Mouse (Mus musculus): ENCODE results near the gene Prdm1.

Gene Prdm1

GRCm38 (mm10) chr10:44492815-44493525 lies 35.3 kb downstream of the Prdm1 start:
- DNase-seq (ENCODE audit: low spot score) = no peak

DNA sequence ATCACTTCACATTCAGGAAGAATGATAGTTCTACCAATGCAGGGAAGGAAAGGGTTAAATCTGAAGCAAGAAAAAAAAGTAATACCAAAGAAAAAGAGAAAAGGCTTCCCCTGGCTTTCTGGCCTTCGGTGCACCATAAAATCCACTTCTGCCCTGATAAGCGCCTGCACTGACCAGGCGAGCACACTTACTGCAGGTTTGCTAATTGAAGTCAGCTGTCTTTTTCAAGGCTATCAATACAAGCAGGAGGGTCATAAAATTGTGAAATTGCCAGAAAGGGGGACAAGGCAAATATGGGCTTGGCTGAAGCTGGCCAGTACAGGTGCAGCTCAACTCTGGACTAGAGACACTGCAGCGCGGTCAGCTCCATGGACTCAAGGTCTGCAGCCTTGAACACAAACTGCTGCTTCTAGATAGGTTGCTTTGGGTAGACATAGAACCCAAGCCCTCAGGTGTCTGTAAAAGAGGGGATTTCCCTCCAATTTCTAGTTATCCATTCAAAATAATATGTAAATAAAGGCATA lies 37.3 kb downstream of the Prdm1 start:
- no peak for DNase-seq (ENCODE audit: low spot score)

- no peak for DNase-seq (ENCODE audit: low spot score)
Measured at GRCm38 (mm10) chr10:44487132-44487531, 41.2 kb downstream of the Prdm1 start.

- no peak for DNase-seq (ENCODE audit: low spot score)
Measured at GRCm38 (mm10) chr10:44484077-44484476, 44.2 kb downstream of the Prdm1 start.

DNA sequence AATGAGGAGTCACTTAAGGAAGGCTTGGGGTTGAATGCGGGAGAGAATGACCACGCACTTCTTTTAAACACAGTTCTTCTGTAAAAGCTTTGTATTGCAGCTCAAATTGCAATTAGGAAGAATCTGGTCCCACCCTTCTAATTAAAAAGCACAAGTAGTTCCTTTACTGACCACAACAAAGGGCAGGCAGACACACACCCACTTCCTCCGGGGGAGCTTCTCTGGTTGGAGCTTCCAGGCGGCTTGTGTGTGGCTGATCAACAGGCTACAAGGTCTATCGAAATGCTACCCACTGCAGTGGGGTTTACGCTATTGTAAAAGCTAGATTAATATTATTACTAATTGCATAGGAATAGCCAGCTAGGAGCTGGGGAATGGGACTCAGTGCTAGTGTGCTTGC lies 45.2 kb downstream of the Prdm1 start:
- no peak for DNase-seq (ENCODE audit: low spot score)

DNA sequence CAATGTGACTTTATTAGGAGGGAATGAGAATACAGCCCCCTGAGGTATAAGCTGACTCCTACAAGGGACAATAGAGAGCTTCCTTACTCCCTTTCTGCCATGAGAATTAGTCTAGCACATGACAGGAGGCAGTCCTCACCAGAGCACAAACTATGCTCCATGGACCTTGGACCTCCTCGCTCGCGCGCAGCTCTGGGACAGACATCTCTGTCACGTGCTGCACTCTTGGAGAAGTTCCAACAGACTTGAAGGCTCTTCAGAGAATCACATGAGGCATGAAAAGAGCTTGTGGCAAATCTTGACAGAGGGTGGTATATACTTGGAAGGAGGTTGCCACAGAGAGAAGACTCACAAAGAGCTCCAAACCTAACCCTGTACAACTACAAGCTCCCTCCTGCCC lies 46.9 kb downstream of the Prdm1 start:
- no peak for DNase-seq (ENCODE audit: low spot score)

DNA sequence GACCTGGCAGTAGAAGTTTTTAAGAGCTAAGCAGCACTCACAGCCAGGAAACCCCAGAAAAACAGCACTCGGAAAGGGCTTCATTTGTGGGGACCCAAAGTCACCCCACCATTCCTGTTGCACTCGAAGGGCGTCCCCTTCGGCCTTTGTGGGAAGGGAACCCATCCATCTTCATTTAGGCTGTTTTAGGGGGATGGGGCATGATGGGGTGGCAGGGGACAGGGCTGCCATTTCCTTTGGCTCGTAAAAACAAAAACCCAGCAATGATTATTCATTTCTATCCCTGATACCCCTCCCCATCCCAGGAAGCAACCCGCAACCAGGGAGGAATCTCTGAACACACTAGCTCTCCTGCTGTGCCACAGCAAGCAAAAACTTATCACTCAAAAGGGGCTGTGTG lies 49.0 kb downstream of the Prdm1 start:
- no peak for DNase-seq (ENCODE audit: low spot score)

DNA sequence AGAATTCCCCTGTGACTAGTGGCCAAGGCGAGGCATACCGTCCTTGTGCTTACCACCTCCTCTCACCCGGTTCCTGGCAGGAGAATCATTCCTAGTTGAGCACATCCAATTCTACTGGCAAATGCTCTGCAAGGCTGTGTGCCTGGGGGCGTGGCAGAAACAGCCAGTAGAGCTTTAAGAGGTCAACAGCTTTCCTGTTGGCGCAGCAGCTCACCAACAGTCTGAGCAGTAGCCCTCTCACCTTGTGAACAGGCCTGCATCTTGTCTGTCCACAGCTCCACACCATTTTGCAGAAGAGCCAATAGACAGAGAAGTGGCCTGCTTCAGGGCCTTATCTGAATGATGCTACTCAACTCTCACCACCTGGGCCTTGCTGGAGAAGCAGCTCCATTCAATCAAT lies 50.2 kb downstream of the Prdm1 start:
- DNase-seq (ENCODE audit: low spot score) = no peak

- DNase-seq (ENCODE audit: low spot score) = no peak
Measured at GRCm38 (mm10) chr10:44477240-44477639, 51.1 kb downstream of the Prdm1 start.

- no peak for DNase-seq (ENCODE audit: low spot score)
Measured at GRCm38 (mm10) chr10:44476523-44476922, 51.8 kb downstream of the Prdm1 start.

GRCm38 (mm10) chr10:44475376-44475775 lies 52.9 kb downstream of the Prdm1 start:
- no peak for DNase-seq (ENCODE audit: low spot score)

DNA sequence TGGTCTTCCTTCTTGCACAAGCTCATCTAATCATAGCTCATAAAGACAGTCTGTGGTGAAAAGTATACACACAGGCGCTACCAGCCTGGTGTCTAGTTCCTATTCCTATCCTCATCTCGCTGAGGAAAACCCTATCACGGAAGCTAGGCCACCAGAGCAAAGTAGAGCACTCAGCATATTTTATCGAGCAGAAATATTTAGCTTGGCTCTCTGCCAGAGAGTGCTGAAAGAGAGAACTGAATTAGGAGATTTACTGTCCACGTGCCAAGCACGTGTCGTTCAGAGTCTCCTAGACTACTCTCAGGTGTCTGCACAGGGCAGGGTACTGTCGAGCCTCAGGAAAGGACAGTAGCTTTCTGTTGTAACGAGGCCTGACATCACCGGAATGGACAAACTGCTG lies 54.0 kb downstream of the Prdm1 start:
- no peak for DNase-seq (ENCODE audit: low spot score)

- DNase-seq (ENCODE audit: low spot score) = no peak
Measured at GRCm38 (mm10) chr10:44465618-44466017, 62.7 kb downstream of the Prdm1 start.

GRCm38 (mm10) chr10:44464563-44464962 lies 63.7 kb downstream of the Prdm1 start:
- no peak for DNase-seq (ENCODE audit: low spot score)

GRCm38 (mm10) chr10:44463856-44464255 lies 64.4 kb downstream of the Prdm1 start:
- DNase-seq (ENCODE audit: low spot score) = no peak

DNA sequence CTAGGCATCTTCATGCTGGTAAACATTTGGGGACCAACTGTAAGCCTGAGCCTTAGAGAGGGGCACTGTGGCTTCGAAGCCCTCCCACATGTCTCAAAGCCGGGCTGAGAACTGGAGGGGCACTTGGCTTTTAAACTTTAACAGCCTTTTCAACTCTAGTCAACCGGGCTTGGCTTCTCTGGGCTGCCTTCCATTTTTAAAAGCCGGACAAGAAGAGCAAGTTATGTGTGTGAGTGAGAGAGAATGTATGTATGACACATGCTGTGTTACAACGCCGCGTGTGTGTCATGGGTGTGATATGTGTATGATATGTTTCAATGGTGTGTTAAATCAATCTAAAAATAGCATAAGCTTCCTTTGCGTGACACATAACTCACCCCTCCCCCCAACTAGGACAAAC lies 66.0 kb downstream of the Prdm1 start:
- no peak for DNase-seq (ENCODE audit: low spot score)

DNA sequence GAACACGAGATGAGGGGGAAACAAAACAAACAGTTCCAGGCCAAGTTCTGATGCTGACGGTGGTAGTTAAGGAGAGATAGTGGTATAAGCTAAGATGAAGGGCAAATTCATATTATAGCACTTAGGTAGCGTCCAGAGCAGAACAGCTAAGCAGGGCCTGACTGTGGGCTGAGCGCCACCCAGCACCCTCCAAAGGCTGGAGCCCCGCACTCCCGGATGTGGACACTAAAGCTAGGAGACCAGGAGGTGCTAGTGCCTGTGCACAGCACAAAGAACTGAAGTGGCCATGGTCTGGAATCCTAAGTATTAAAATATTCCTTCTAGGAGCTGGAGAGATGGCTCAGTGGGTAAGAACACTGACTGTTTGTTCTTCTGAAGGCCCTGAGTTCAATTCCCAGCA lies 67.2 kb downstream of the Prdm1 start:
- no peak for DNase-seq (ENCODE audit: low spot score)

DNA sequence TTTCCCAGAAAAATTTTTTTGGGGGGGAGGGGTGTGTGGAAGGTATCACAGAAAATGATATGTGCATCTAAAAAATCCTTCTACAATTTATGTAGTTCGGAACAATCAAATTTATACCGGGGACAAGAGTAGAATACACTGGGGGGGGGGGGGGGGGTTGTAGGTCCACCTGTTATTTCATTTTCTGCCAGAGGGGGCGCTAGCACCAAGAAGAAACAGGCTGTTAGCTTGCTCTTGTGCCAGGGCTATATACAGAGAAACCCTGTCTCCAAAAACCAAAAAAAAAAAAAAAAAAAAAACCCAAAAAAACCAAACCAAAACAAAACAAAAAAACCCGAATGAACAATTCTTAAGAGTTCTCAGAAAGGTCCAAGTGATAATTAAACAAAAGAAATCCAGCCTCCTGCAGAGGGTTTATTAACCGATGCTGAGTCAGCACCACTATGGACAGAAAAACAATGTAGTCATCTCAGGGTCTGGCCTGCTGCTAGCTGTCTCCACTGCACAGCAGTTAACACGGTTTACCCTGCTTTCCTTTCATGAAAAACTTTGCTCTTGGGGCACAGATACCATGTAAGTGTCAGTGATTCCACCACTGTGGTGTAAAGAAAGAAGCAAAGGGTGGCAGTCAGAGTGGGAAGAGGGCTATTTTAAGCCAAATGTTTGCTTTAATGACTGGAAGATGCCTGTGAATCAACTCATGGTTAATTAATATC lies 68.0 kb downstream of the Prdm1 start:
- DNase-seq (ENCODE audit: low spot score) = no peak

DNA sequence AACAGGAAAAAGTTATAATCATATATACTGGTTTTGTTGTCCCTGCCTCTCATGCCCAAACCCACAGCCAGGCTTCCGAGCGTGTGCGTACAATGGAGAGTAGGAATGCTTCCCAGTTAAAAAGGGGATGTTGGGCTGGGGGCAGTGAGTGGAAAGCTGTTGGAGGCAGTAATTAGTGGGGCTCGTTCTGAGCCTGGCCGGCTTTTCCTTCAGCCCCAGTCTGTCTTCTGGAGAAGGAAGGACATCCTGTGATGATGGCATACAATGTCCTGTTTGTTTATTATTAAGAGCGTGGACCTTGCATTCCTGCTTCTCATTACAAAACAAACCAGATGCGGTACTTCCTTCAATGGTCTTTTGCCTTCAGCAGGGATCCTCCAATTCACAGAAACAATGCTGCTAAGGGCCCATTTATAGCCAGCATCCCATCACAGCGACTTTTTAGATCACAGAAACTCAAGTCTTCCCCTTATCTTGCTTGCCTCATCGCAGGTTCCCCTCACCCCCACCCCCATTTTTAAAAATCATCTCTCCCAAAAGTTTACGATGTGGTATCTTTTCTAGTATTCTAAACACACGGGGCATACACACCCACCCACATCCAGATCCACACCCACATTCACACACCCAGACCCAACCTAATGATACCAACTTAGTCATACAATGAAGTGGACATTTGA lies 68.8 kb downstream of the Prdm1 start:
- no peak for DNase-seq (ENCODE audit: low spot score)

- no peak for DNase-seq (ENCODE audit: low spot score)
Measured at GRCm38 (mm10) chr10:44458534-44459315, 69.6 kb downstream of the Prdm1 start.

DNA sequence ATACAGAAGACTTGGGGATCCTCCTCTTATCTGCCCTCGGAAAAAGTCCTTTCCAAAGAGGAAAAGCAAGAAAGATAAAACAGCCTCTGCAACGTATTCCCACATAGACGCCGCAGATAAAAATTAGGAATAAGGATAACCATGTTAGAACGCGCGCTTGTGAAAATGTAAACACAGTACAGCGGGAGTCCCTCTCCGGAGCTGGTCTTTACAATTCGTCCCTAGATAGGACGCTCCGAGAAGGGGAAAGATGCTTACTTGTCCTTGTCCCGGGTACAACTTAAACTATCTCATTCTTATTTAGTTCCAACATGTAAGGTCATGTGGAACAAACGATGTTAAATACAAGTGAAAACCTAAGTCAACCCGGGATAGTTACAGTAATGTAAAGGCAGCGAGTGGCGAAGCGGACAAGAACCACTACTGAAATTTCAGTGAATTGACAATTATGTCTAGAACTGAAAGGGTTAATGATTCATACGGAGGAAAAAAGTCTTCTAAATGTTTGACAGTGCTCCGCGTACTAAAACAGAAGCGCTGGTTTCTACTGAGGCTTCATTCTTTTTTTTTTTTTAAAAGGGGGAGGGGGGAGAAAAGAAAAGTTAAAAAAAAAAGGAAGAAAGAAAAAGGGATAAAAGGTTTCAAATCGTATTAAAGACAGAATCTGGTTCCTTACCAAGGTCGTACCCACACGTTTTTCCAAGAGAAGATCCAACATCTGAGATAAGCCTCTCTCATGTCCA lies 70.3 kb downstream of the Prdm1 start:
- no peak for DNase-seq (ENCODE audit: low spot score)

Measured in urinary bladder, postnatal 10 days (tissue).